Mouse (Mus musculus): ENCODE measurements around the gene Kank3. TPM values are rescaled to one million over a fixed set of nuclear protein-coding genes. Genes with fewer than 3 reads are reported as not detected.
"Not testable (repeated sequence)": the region's sequence is repeated elsewhere in the genome, so short reads cannot be mapped to it uniquely, and the experiment has no call there.

The Kank3 gene
- polyA plus RNA-seq, 1 experiment from 2014 or later, result 28.7 TPM

- Histone ChIP-seq H3K4me2 (peak within 1 kb of the TSS; percentile 79), H3K36me3 (peaks cover 67% of the 10 kb centered on the region), H3K9ac (replicated peaks) (peak within 1 kb of the TSS; percentile 85), H3K4me1 (replicated peaks) (peaks cover 26% of the 10 kb centered on the region), H3K4me3 (replicated peaks) (peak within 1 kb of the TSS; percentile 77), H3K27me3 (no peaks in the 10 kb centered on the region), H3K27ac (peak within 1 kb of the TSS; percentile 92), H3K9me3 (no peaks in the 10 kb centered on the region)
- ATAC-seq (ENCODE audit: insufficient number of reproducible peaks, insufficient read depth, low FRiP score, low TSS enrichment, low read depth), result peak; percentile 84
- WGBS, result under 1% methylated on average over 51 of the region's 51 CpGs
These were observed 14.0 kb downstream of the Kank3 start, which contains the start of the genes Rps28 and Ndufa7 for GRCm38 (mm10) chr17:33824084-33824996. Gene Rps28, minus strand, starts transcription at chr17:33824562. Gene Ndufa7, plus strand, starts transcription at chr17:33824572.

GRCm38 (mm10) chr17:33824997-33825330, 14.6 kb downstream of the Kank3 start:
- H3K4me3 ChIP-seq (replicated peaks), result peak overlapping the region; percentile 77
- not testable (repeated sequence) for H3K27me3 ChIP-seq; ATAC-seq (ENCODE audit: insufficient number of reproducible peaks, insufficient read depth, low FRiP score, low TSS enrichment, low read depth); H3K9me3 ChIP-seq
- WGBS, result 4% methylated on average over 6 of the region's 6 CpGs
- H3K4me2 ChIP-seq, result peak overlapping the region; percentile 76
- peak overlapping the region; percentile 92 for H3K27ac ChIP-seq
- H3K36me3 ChIP-seq, result peaks cover 67% of the 10 kb centered on the region
- peak overlapping the region; percentile 81 for H3K9ac ChIP-seq (replicated peaks)
- H3K4me1 ChIP-seq (replicated peaks), result peaks cover 26% of the 10 kb centered on the region

DNA sequence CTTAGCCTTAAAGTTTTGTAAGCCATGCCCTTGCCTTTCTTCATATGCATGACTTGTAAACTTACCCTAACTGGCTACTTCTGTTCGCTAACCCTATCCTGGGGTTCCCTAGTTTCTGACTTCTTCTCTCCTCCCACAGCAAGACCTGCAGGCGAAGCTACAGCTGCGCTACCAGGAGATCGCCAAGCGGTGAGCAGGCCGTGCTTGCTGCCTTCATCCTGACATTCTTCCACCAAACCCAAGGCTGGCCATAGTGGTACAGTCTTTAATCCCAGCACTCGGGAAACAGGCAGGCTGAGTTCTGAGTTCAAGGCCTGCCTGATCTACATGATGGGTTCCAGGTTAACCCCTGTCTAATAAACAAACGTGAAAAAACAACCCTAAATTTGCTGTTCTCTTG, 15.1 kb downstream of the Kank3 start:
- Histone ChIP-seq H3K4me3 (replicated peaks) (peak overlapping the region; percentile 77), H3K27ac (no peak overlapping the region), H3K9ac (replicated peaks) (peak overlapping the region; percentile 81; the same call in 1 of the 2 replicates), H3K27me3 (no peaks in the 10 kb centered on the region), H3K9me3 (no peaks in the 10 kb centered on the region), H3K4me1 (replicated peaks) (peaks cover 26% of the 10 kb centered on the region), H3K4me2 (peak overlapping the region; percentile 76), H3K36me3 (peaks cover 67% of the 10 kb centered on the region)
- 84% methylated on average over 8 of the region's 8 CpGs for WGBS
- no peak for ATAC-seq (ENCODE audit: insufficient number of reproducible peaks, insufficient read depth, low FRiP score, low TSS enrichment, low read depth)

DNA sequence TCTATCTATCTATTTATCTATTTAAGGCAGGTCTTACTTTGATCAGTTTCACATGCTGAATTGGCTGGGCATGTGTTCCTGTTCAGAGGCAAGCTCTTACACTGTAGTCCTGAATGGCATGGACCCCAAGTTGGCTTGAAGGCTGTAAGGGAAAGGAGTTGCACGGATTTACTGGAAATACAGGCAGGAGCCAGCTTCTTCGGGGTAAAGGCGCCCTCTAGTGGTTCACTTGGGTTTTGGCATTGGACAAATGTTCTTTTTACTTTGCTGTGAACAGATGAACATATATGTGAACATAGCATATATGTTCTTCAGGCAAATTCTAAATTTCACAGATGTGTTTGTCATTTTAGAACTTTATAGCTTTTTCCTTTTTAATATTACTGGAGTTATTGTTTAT, 16.5 kb downstream of the Kank3 start:
- H3K27me3 ChIP-seq, result no peaks in the 10 kb centered on the region
- no peaks in the 10 kb centered on the region for H3K9me3 ChIP-seq
- peaks cover 67% of the 10 kb centered on the region for H3K36me3 ChIP-seq
- H3K4me1 ChIP-seq (replicated peaks), result peaks cover 22% of the 10 kb centered on the region
- H3K4me3 ChIP-seq (replicated peaks), result no peak overlapping the region
- ATAC-seq (ENCODE audit: insufficient number of reproducible peaks, insufficient read depth, low FRiP score, low TSS enrichment, low read depth), result no peak
- WGBS, result under 1% methylated on average over 3 of the region's 3 CpGs
- no peak overlapping the region for H3K27ac ChIP-seq
- H3K4me2 ChIP-seq, result no peak overlapping the region
- H3K9ac ChIP-seq (replicated peaks), result no peak overlapping the region

DNA sequence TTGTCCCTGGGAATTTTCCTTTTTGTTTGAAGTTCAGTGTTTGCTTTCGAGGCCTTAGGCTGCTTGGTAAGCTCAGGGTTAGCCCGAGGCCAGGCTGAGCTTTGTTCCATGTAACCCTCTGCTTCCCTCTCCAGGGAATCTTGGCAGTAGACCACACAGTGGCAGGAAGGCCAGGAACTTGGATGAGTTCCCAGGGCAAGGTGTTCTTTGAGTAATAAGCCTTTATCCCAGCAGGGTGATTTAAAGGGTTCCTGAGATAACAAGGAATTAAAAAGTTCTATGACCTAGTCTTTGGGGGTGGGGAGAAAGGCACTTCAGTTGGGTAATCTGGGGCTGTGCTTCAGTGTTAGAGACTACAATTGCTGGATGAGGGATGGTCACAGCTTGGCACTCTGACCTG, 18.6 kb downstream of the Kank3 start:
- Histone ChIP-seq H3K4me2 (no peak overlapping the region), H3K4me1 (replicated peaks) (peaks cover 10% of the 10 kb centered on the region), H3K9ac (replicated peaks) (no peak overlapping the region), H3K27me3 (no peaks in the 10 kb centered on the region), H3K4me3 (replicated peaks) (no peak overlapping the region), H3K27ac (no peak overlapping the region), H3K36me3 (peaks cover 68% of the 10 kb centered on the region), H3K9me3 (no peaks in the 10 kb centered on the region)
- 79% methylated on average over 2 of the region's 2 CpGs for WGBS
- no peak for ATAC-seq (ENCODE audit: insufficient number of reproducible peaks, insufficient read depth, low FRiP score, low TSS enrichment, low read depth)

DNA sequence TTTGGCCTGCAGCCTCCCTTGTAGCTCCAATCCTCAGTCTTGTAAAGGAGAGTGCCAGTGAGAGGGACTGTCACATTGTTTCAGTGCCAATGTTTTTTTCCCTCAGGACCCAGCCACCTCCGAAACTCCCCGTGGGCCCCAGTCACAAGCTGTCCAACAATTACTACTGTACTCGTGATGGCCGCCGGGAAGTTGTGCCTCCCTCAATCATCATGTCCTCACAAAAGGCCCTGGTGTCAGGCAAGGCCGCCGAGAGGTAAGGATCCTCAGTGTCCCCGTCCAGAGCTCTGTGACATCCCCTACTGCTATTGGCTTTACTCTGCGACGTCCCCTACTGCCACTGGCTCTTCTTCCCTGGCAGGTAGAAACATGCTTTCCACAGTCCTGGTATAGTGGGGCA, 19.2 kb downstream of the Kank3 start:
- H3K9ac ChIP-seq (replicated peaks), result no peak overlapping the region
- H3K27me3 ChIP-seq, result no peaks in the 10 kb centered on the region
- H3K4me2 ChIP-seq, result no peak overlapping the region
- 93% methylated on average over 10 of the region's 10 CpGs for WGBS
- no peaks in the 10 kb centered on the region for H3K9me3 ChIP-seq
- no peak overlapping the region for H3K27ac ChIP-seq
- ATAC-seq (ENCODE audit: insufficient number of reproducible peaks, insufficient read depth, low FRiP score, low TSS enrichment, low read depth), result no peak
- peaks cover 10% of the 10 kb centered on the region for H3K4me1 ChIP-seq (replicated peaks)
- H3K36me3 ChIP-seq, result peaks cover 75% of the 10 kb centered on the region
- H3K4me3 ChIP-seq (replicated peaks), result no peak overlapping the region

DNA sequence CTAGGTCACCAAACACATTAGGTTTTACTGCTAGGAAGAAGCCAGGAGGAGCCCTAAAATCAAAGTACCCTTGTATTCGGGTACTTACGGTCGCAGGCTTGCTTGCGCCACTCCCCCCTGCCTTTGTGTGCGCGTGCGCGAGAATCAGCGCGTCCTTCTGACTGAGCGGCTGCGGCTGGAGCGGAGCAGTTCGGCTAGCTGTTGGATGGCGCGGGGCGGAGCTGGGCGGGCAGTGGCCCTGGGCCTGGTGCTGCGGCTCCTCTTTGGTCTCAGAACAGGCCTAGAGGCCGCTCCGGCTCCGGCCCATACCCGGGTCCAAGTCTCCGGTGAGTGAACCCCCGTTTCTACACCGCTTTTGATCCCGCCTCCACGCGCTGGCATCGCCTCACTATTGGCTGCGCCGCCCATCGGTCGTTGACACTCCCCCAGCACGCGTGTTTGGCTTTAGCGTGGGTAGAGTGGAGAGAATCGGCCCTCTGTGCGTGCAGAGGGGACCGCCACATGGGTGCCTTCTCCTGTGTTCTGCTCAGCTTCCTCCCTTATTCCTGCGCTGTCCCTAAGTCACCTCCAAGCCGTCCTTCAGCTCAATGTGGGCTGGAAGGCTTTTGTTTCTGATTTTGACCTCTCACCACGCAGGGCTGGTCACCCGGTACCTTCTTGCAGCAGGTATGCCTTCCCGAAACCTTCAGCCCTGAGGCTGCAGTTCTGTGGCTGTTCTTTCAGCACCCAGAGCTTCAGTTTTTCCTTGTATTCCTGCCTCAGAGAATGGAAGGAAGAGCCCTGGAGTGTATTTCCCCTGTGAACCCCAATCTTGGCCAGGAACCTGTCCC, 32.9 kb downstream of the Kank3 start, which contains the start of gene Cd320:
Gene Cd320 (plus strand): TSS at position 126 of the 830 bp plus-strand sequence.
- WGBS, result under 1% methylated on average over 43 of the region's 45 CpGs
- peak within 1 kb of the TSS; percentile 75 for H3K27ac ChIP-seq

DNA sequence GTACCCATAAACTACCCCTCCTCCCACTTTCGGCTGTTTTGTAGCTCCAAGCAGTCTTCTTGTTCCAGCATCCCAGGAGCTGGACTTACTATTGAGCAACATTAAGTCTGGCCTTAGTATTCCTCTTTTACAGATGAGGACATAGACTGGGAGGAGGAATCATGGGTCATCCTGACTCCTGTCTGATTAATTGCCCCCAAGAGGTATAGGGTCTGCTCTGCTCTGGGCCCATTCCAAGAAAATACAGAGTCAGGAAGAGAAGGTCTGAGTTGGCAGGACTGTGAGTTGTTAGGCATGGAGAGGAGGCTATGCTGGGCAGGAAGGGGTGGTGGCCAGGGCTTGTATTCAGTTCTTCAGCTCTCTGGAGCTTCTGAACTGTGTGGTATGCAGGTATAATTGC, 33.9 kb downstream of the Kank3 start:
- peaks cover 33% of the 10 kb centered on the region for H3K36me3 ChIP-seq
- WGBS, result 56% methylated on average over 1 of the region's 1 CpGs
- no peaks in the 10 kb centered on the region for H3K9me3 ChIP-seq
- H3K4me2 ChIP-seq, result peak overlapping the region; percentile 85
- no peak overlapping the region for H3K27ac ChIP-seq
- no peak overlapping the region; the same call in 1 of the 2 replicates for H3K9ac ChIP-seq (replicated peaks)
- H3K27me3 ChIP-seq, result no peaks in the 10 kb centered on the region
- peak overlapping the region; percentile 84; the same call in 1 of the 2 replicates for H3K4me3 ChIP-seq (replicated peaks)
- peaks cover 12% of the 10 kb centered on the region for H3K4me1 ChIP-seq (replicated peaks)
- no peak for ATAC-seq (ENCODE audit: insufficient number of reproducible peaks, insufficient read depth, low FRiP score, low TSS enrichment, low read depth)

More for the DNA sequence above, 32.9 kb downstream of the Kank3 start, which contains the start of gene Cd320:
- H3K9me3 ChIP-seq, result no peaks in the 10 kb centered on the region
- H3K4me1 ChIP-seq (replicated peaks), result peaks cover 12% of the 10 kb centered on the region
- H3K9ac ChIP-seq (replicated peaks), result peak within 1 kb of the TSS; percentile 76
- H3K4me2 ChIP-seq, result peak within 1 kb of the TSS; percentile 85
- peak; percentile 88 for ATAC-seq (ENCODE audit: insufficient number of reproducible peaks, insufficient read depth, low FRiP score, low TSS enrichment, low read depth)
- H3K36me3 ChIP-seq, result peaks cover 35% of the 10 kb centered on the region
- H3K4me3 ChIP-seq (replicated peaks), result peak within 1 kb of the TSS; percentile 84
- no peaks in the 10 kb centered on the region for H3K27me3 ChIP-seq

DNA sequence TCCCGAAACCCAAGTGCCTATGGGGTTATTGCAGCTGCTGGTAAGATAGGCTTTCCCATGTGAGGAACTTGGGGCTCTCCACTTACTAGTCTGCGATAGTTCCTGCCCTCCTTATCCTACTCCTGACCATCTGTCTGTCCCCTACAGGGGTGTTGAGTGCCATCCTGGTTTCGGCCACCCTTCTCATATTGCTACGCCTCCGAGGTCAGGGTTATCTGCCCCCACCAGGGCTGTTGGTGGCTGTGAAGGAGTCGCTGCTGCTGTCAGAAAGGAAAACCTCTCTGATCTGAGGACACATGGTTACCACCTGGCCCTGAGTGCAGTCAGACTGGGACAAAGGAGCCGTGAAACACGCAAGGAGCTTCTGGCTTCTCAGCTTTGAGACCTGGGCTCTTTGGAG, 37.8 kb downstream of the Kank3 start:
- WGBS, result 64% methylated on average over 8 of the region's 8 CpGs
- H3K4me1 ChIP-seq (replicated peaks), result peaks cover 12% of the 10 kb centered on the region
- peaks cover 33% of the 10 kb centered on the region for H3K36me3 ChIP-seq
- H3K9ac ChIP-seq (replicated peaks), result no peak overlapping the region
- H3K4me2 ChIP-seq, result no peak overlapping the region
- H3K9me3 ChIP-seq, result no peaks in the 10 kb centered on the region
- H3K4me3 ChIP-seq (replicated peaks), result no peak overlapping the region
- ATAC-seq (ENCODE audit: insufficient number of reproducible peaks, insufficient read depth, low FRiP score, low TSS enrichment, low read depth), result no peak
- no peak overlapping the region for H3K27ac ChIP-seq
- no peaks in the 10 kb centered on the region for H3K27me3 ChIP-seq

DNA sequence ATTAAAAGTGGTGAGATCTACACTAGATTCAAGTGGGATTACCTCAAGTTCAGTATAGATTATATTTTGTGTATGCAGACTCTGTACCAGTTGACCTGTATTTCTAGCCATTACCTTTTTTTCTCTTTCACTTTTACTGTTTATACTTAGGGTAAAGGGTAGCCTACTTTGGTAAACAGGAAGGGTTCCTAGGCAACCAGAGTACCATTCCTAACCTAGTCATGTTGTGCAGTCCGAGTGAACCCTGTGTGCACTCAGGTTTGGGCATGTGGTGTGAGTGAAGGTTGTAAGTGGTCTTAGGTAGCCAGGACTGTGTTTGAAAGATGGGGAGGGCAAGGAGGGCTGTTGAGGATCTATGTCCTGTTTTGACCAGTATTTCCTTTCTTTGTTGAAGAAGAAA, 41.0 kb downstream of the Kank3 start:
- H3K9ac ChIP-seq (replicated peaks), result no peak overlapping the region
- no peaks in the 10 kb centered on the region for H3K27me3 ChIP-seq
- ATAC-seq (ENCODE audit: insufficient number of reproducible peaks, insufficient read depth, low FRiP score, low TSS enrichment, low read depth), result no peak
- no peak overlapping the region for H3K4me2 ChIP-seq
- no peaks in the 10 kb centered on the region for H3K9me3 ChIP-seq
- WGBS, result 71% methylated on average over 1 of the region's 1 CpGs
- no peaks in the 10 kb centered on the region for H3K4me1 ChIP-seq (replicated peaks)
- H3K27ac ChIP-seq, result no peak overlapping the region
- H3K4me3 ChIP-seq (replicated peaks), result no peak overlapping the region
- H3K36me3 ChIP-seq, result peaks cover 27% of the 10 kb centered on the region

- H3K36me3 ChIP-seq, result no peaks in the 10 kb centered on the region
- no peak for ATAC-seq (ENCODE audit: insufficient number of reproducible peaks, insufficient read depth, low FRiP score, low TSS enrichment, low read depth)
- H3K27me3 ChIP-seq, result no peaks in the 10 kb centered on the region
- 84% methylated on average over 4 of the region's 4 CpGs for WGBS
- H3K9ac ChIP-seq (replicated peaks), result no peak overlapping the region
- no peak overlapping the region for H3K27ac ChIP-seq
- no peaks in the 10 kb centered on the region for H3K9me3 ChIP-seq
- H3K4me2 ChIP-seq, result no peak overlapping the region
- H3K4me1 ChIP-seq (replicated peaks), result no peaks in the 10 kb centered on the region
- no peak overlapping the region for H3K4me3 ChIP-seq (replicated peaks)
These were observed 47.5 kb downstream of the Kank3 start for GRCm38 (mm10) chr17:33857816-33858215.

Data from limb, embryonic 12.5 days (tissue).